Mouse (Mus musculus) left cerebral cortex, postnatal 25 days (tissue): Measurements from ENCODE around the gene Gcnt3. TPM values are rescaled to one million over a fixed set of nuclear protein-coding genes. Genes with fewer than 3 reads are reported as not detected.

Source experiments
- total RNA-seq, 2 experiments: library from RNA; stranded (reverse); gene quantifications; 2 replicates each; pipeline ENCODE4 v1.2.3; 2021

Gcnt3 gene
- total RNA-seq, 2 experiments from 2014 or later: not detected

Other genes starting within 250 kb of the Gcnt3 start
- gene Bnip2, start 48.6 kb downstream of the Gcnt3 start, total RNA-seq: 10 to 100 TPM; 34.6 to 42.7 TPM
- gene Gtf2a2, start 25.5 kb downstream of the Gcnt3 start, total RNA-seq: 10 to 100 TPM; 55.0 to 61.3 TPM
- gene Fam81a, start 104.5 kb upstream of the Gcnt3 start, total RNA-seq: 100 to 1,000 TPM; 175 to 213 TPM
- gene Myo1e, start 169.3 kb upstream of the Gcnt3 start, total RNA-seq: 10 to 100 TPM; 13.5 to 14.7 TPM